Mouse (Mus musculus) frontal cortex, postnatal 36 days (tissue): ENCODE data around the gene Ndufb3.
"Not testable (repeated sequence)": the region's sequence is repeated elsewhere in the genome, so short reads cannot be mapped to it uniquely, and the experiment has no call there.

Source experiments
- DNase-seq, 2 experiments: peaks; one replicate each; pipeline ENCODE4 v3.0.0; 2022; ENCODE audit warnings: low spot score in 2 of 2

Ndufb3 gene

DNA sequence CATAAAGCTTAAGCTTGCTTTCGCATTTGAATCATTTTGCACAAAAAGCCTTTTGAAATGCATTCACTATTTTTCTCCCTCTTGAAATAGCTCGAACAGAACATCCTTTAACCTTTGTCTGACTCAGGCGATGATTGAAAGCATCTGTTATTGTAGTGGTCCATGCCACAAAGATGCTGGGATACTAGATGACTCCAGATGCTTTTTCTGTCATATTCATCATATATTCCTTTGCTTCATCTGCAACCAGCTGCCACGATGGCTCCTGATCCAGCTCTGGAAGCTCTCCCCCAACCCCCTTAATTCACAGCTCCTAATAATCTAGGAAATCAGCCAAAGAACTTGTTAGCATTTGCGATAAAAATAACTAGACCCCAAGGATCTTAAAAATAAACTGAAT, 30.9 kb downstream of the Ndufb3 start:
- no peak for DNase-seq

DNA sequence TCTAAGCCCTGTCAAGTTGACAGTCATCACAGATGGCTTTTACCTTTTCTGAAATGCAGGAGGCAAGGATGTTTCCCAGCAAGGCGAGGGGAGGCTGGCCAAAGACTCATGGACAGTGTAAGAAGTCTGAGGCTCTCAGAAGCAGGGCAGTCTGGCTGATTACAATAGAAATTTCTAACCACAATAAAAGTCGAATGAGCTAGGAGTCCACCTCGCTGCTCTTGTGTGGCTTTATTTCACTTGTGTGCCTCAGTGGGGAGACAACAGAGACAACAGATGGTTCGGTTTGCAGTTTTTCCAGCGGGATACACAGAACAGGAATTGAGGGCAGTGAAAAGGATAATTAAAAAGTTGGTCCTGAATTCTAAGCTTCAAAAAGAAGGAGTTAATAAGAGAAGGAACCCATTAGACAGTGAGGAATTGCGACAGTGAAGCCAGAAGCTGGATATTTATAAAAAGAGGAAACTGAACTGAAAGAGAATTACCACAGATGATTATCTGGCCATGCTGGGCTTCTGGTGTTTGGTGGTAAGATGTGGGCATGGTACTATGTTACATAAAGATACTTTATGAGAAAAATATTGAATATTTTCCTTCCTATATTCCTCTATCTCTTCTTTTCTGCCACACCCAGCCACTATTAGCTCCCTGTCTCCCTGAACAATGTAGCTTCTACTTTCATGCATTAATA, 31.9 kb downstream of the Ndufb3 start:
- DNase-seq, result no peak

DNA sequence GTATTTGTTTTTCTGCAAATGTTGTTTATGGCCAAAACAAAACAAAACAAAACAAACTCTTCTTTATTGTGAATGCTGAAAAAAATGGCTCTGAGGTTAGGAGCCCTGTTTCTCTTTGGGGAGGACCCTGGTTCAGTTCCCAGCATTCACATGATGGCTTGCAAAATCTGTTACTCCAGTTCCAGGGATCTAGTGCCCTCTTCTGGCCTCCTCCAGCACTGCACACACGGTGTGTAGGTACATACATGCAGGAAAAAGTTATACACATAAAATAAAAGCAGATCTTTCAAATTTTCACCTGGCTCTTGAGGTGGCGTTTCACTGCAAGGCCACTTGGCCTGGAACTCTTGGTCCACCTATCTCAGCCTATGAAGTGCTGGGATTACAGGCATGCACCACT, 32.6 kb downstream of the Ndufb3 start:
- DNase-seq, result no peak

DNA sequence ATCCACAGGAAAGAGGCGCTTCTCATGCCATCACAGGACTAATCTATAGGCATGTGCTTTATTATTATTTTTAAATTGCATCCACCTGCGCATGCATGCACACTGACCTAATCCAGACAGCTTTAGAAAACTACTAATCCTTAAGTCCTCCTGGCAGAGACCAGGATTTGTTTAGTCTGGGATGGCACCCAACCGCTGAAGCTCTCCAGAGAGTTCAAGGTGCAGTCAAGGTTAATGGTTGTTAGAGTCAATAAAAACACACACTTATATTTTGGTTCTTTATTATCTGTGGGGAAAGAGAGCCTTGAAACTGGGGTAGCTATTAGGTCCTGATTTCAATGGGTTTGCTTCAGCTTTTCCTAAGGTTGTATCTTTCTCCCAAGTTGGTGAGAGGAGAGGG, 35.1 kb downstream of the Ndufb3 start:
- no peak for DNase-seq

DNA sequence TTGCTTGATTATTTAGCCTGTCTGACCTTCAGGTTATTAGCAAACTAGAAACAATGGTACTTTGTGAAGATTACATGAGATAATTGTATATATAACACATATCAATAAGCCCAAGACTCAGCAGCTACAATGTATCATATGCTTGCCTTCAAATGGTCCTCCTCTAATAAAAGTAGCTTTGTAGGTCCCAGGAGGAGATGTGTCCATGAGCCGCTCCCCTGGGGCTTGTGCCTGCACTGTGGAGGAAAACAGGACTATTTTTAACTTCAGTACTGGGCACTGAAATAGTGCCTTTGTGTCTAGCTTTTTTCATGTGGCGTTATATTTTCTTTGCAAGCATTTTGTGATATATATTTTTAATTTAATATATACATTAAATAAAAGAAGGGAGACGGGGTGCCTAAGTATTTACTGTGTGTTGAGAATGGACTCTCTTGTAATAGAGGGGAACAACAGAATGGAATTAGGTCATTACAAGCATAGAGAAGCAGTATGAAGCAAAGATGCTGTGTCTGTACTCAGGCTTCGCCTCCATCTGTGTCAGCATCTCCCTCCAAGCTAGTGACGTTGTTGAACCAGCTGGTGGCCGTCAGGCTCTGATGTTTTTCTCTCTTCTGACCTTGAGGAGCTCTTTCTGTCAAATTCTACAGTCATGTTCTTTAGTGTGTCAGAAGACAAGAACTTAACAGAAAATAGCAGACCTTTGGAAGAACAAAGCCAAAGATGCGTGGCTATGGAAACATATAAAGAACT, 36.0 kb downstream of the Ndufb3 start:
- peak; percentile 12 to 24 for DNase-seq

DNA sequence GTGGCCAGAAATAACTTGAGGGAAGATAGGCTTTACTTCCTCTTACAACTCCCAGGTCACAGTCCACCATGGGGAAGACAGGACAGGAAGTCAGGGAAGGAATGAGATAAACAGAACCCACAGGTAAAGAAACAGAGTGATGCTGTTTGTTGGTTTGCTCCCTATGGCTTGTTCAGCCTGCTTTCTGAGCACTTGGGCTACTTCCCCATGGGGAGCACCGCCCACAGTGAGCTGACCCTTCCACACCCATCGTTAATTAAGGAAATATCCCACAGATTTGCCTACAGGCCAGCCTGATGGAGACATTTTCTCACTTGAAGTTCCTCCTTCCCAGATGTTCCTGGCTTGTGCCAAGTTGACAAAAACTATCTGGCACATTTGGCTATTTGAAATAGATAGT, 42.7 kb downstream of the Ndufb3 start:
- DNase-seq, result not testable (repeated sequence)
